Mouse (Mus musculus) activated CD4-positive, CD25-positive, alpha-beta regulatory T cell, adult 4 months (primary cell): ENCODE measurements around the gene Ttc8. TPM values are rescaled to one million over a fixed set of nuclear protein-coding genes. Genes with fewer than 3 reads are reported as not detected.

ENCODE experiments used
- ATAC-seq: one replicate; pipeline ENCODE4 v1.8.0; 2017
- polyA plus RNA-seq, 2 experiments: library from polyadenylated mRNA; unstranded; fragments of 100-300 nt; shearing (Covaris generic); gene quantifications; one replicate each; pipeline ENCODE4 v1.2.1; 2017

Gene Ttc8
- polyA plus RNA-seq, 2 experiments from 2014 or later = 2.1 to 5.3 TPM

GRCm38 (mm10) chr12:98973461-98973860 is 53.1 kb downstream of the Ttc8 start:
- ATAC-seq = no peak

- ATAC-seq = no peak
These were observed 53.9 kb downstream of the Ttc8 start for GRCm38 (mm10) chr12:98974157-98974804.

GRCm38 (mm10) chr12:98981081-98981480 is 60.7 kb downstream of the Ttc8 start:
- no peak for ATAC-seq

GRCm38 (mm10) chr12:98984785-98985184 is 64.4 kb downstream of the Ttc8 start:
- ATAC-seq = no peak

- ATAC-seq = no peak
These were observed 70.9 kb downstream of the Ttc8 start for GRCm38 (mm10) chr12:98991076-98991829.

GRCm38 (mm10) chr12:98991830-98992216 is 71.4 kb downstream of the Ttc8 start:
- no peak for ATAC-seq

- ATAC-seq = no peak
These were observed 73.4 kb downstream of the Ttc8 start for GRCm38 (mm10) chr12:98993736-98994135.

- ATAC-seq = no peak
These were observed 74.0 kb downstream of the Ttc8 start for GRCm38 (mm10) chr12:98994366-98994765.

- ATAC-seq = no peak
These were observed 75.5 kb downstream of the Ttc8 start for GRCm38 (mm10) chr12:98995881-98996280.

GRCm38 (mm10) chr12:98996581-98996988 is 76.2 kb downstream of the Ttc8 start:
- ATAC-seq = no peak

GRCm38 (mm10) chr12:98997046-98997445 is 76.7 kb downstream of the Ttc8 start:
- no peak for ATAC-seq

GRCm38 (mm10) chr12:98998662-98999428 is 78.5 kb downstream of the Ttc8 start:
- no peak for ATAC-seq

- ATAC-seq = no peak
These were observed 79.9 kb downstream of the Ttc8 start for GRCm38 (mm10) chr12:99000310-99000709.

- no peak for ATAC-seq
These were observed 82.7 kb downstream of the Ttc8 start for GRCm38 (mm10) chr12:99003046-99003445.

GRCm38 (mm10) chr12:99004752-99005151 is 84.4 kb downstream of the Ttc8 start:
- ATAC-seq = no peak

- ATAC-seq = no peak
These were observed 88.4 kb downstream of the Ttc8 start for GRCm38 (mm10) chr12:99008786-99009185.

GRCm38 (mm10) chr12:99009430-99009829 is 89.1 kb downstream of the Ttc8 start:
- no peak for ATAC-seq

- ATAC-seq = no peak
These were observed 89.7 kb downstream of the Ttc8 start for GRCm38 (mm10) chr12:99010044-99010443.

- no peak for ATAC-seq
These were observed 90.9 kb downstream of the Ttc8 start for GRCm38 (mm10) chr12:99011161-99011861.

- no peak for ATAC-seq
These were observed 95.5 kb downstream of the Ttc8 start for GRCm38 (mm10) chr12:99015870-99016269.

GRCm38 (mm10) chr12:99024430-99024960 is 104.1 kb downstream of the Ttc8 start:
- no peak for ATAC-seq

- no peak for ATAC-seq
These were observed 105.9 kb downstream of the Ttc8 start for GRCm38 (mm10) chr12:99026291-99026690.

GRCm38 (mm10) chr12:99028665-99029064 is 108.3 kb downstream of the Ttc8 start:
- no peak for ATAC-seq
